Mouse (Mus musculus): ENCODE data around the gene Gm11273. TPM values are rescaled to one million over a fixed set of nuclear protein-coding genes. Genes with fewer than 3 reads are reported as not detected.

Gene Gm11273
- polyA plus RNA-seq, 1 experiment from 2014 or later, result 5.9 TPM

Other genes starting within 250 kb of the Gm11273 start
- not detected in 2 replicates for gene Gpx5, start 208.7 kb downstream of the Gm11273 start, polyA plus RNA-seq (2015; fragmentation: Nextera tagmentation; extraction: Ambion mirVana)
- gene Gpx6, start 189.3 kb downstream of the Gm11273 start, polyA plus RNA-seq (2015; fragmentation: Nextera tagmentation; extraction: Ambion mirVana), result not detected in 2 replicates
- not detected in 2 replicates for gene Olfr1367, start 154.5 kb downstream of the Gm11273 start, polyA plus RNA-seq (2015; fragmentation: Nextera tagmentation; extraction: Ambion mirVana)
- gene Zscan12, start 138.6 kb downstream of the Gm11273 start, polyA plus RNA-seq (2015; fragmentation: Nextera tagmentation; extraction: Ambion mirVana), result 15.5 and 16.8 TPM in 2 replicates
- 94.9 and 95.7 TPM in 2 replicates for gene Zkscan3, start 98.7 kb downstream of the Gm11273 start, polyA plus RNA-seq (2015; fragmentation: Nextera tagmentation; extraction: Ambion mirVana)
- gene Pgbd1, start 60.4 kb downstream of the Gm11273 start, polyA plus RNA-seq (2015; fragmentation: Nextera tagmentation; extraction: Ambion mirVana), result 4.5 and 5.8 TPM in 2 replicates
- 25.8 and 25.9 TPM in 2 replicates for gene Zscan26, start 47.7 kb downstream of the Gm11273 start, polyA plus RNA-seq (2015; fragmentation: Nextera tagmentation; extraction: Ambion mirVana)
- gene Nkapl, start 32.9 kb downstream of the Gm11273 start, polyA plus RNA-seq (2015; fragmentation: Nextera tagmentation; extraction: Ambion mirVana), result 3.8 and 4.1 TPM in 2 replicates
- gene Zkscan4, start 22.5 kb downstream of the Gm11273 start, polyA plus RNA-seq (2015; fragmentation: Nextera tagmentation; extraction: Ambion mirVana), result 9.4 and 9.5 TPM in 2 replicates
- 3.7 TPM in 1 of 2 replicates, not detected in the other for gene Gm10065, start 22.0 kb downstream of the Gm11273 start, polyA plus RNA-seq (2015; fragmentation: Nextera tagmentation; extraction: Ambion mirVana)
- gene AK157302, start 6.2 kb downstream of the Gm11273 start, polyA plus RNA-seq (2015; fragmentation: Nextera tagmentation; extraction: Ambion mirVana), result 0.46 and 0.57 TPM in 2 replicates
- 6.7 and 7.1 TPM in 2 replicates for gene Zkscan8, start 29.7 kb upstream of the Gm11273 start, polyA plus RNA-seq (2015; fragmentation: Nextera tagmentation; extraction: Ambion mirVana)
- gene Olfr1366, start 41.4 kb upstream of the Gm11273 start, polyA plus RNA-seq (2015; fragmentation: Nextera tagmentation; extraction: Ambion mirVana), result 0.17 and 0.23 TPM in 2 replicates
- gene Olfr1535, start 58.5 kb upstream of the Gm11273 start, polyA plus RNA-seq (2015; fragmentation: Nextera tagmentation; extraction: Ambion mirVana), result 0.05 TPM in 1 of 2 replicates, not detected in the other
- not detected in 2 replicates for gene Olfr1364, start 80.3 kb upstream of the Gm11273 start, polyA plus RNA-seq (2015; fragmentation: Nextera tagmentation; extraction: Ambion mirVana)
- gene Olfr1362, start 112.6 kb upstream of the Gm11273 start, polyA plus RNA-seq (2015; fragmentation: Nextera tagmentation; extraction: Ambion mirVana), result not detected in 2 replicates
- 0.05 TPM in 1 of 2 replicates, not detected in the other for gene Olfr11, start 141.1 kb upstream of the Gm11273 start, polyA plus RNA-seq (2015; fragmentation: Nextera tagmentation; extraction: Ambion mirVana)
- gene Olfr1361, start 162.0 kb upstream of the Gm11273 start, polyA plus RNA-seq (2015; fragmentation: Nextera tagmentation; extraction: Ambion mirVana), result not detected in 2 replicates
- gene Olfr1360, start 176.0 kb upstream of the Gm11273 start, polyA plus RNA-seq (2015; fragmentation: Nextera tagmentation; extraction: Ambion mirVana), result not detected in 2 replicates
- not detected in 2 replicates for gene Olfr1359, start 196.7 kb upstream of the Gm11273 start, polyA plus RNA-seq (2015; fragmentation: Nextera tagmentation; extraction: Ambion mirVana)
- 1.8 TPM in 1 of 2 replicates, not detected in the other for gene Hist1h2bl, start 214.7 kb upstream of the Gm11273 start, polyA plus RNA-seq (2015; fragmentation: Nextera tagmentation; extraction: Ambion mirVana)
- 12.9 and 37.4 TPM in 2 replicates for gene Hist1h2ai, start 215.0 kb upstream of the Gm11273 start, polyA plus RNA-seq (2015; fragmentation: Nextera tagmentation; extraction: Ambion mirVana)
- gene Hist1h3h, start 216.2 kb upstream of the Gm11273 start, polyA plus RNA-seq (2015; fragmentation: Nextera tagmentation; extraction: Ambion mirVana), result 10.8 and 11.5 TPM in 2 replicates
- gene Hist1h2bm, start 220.6 kb upstream of the Gm11273 start, polyA plus RNA-seq (2015; fragmentation: Nextera tagmentation; extraction: Ambion mirVana), result 3.7 and 4.2 TPM in 2 replicates
- 0.82 and 1.0 TPM in 2 replicates for gene Hist1h4j, start 233.6 kb upstream of the Gm11273 start, polyA plus RNA-seq (2015; fragmentation: Nextera tagmentation; extraction: Ambion mirVana)
- 1.1 and 3.0 TPM in 2 replicates for gene Hist1h4k, start 249.1 kb upstream of the Gm11273 start, polyA plus RNA-seq (2015; fragmentation: Nextera tagmentation; extraction: Ambion mirVana)

All from midbrain, embryonic 13.5 days (tissue).